Mouse (Mus musculus) hindbrain, embryonic 11.5 days (tissue): ENCODE results near the gene Tax1bp3. TPM values are rescaled to one million over a fixed set of nuclear protein-coding genes. Genes with fewer than 3 reads are reported as not detected.

Experiments
- ATAC-seq: fragments of 200-750 bp; cut with Nextera tagmentation; 2 replicates; pipeline ENCODE4 v1.8.0; 2017; ENCODE audit warnings: mild to moderate bottlenecking, moderate TSS enrichment, moderate library complexity; ENCODE audit not compliant: low FRiP score
- DNase-seq: peaks from one replicate; pipeline ENCODE4 v3.0.0-alpha.2; 2015; ENCODE audit warnings: low spot score
- H3K27ac ChIP-seq: fragments of 300-500 bp; sonication (generic); 2 replicates; pipeline ENCODE4 v1.5.1; 2014; ENCODE audit warnings: mild to moderate bottlenecking, low read depth, low read length
- H3K27me3 ChIP-seq: fragments of 300-500 bp; sonication (generic); 2 replicates; pipeline ENCODE4 v1.6.1; 2014; ENCODE audit warnings: mild to moderate bottlenecking, low read length, moderate library complexity, mixed read lengths; ENCODE audit not compliant: control insufficient read depth, insufficient read depth
- H3K36me3 ChIP-seq: fragments of 300-500 bp; sonication (generic); 2 replicates; pipeline ENCODE4 v1.6.1; 2014; ENCODE audit warnings: mild to moderate bottlenecking, low read length, moderate library complexity, mixed read lengths; ENCODE audit not compliant: control insufficient read depth, insufficient read depth
- H3K4me1 ChIP-seq: fragments of 300-500 bp; sonication (generic); replicated peaks from 2 replicates; pipeline ENCODE4 v1.6.1; 2014; ENCODE audit warnings: low read length, mixed read lengths; ENCODE audit not compliant: control insufficient read depth, insufficient read depth
- H3K4me2 ChIP-seq: fragments of 300-500 bp; sonication (generic); replicated peaks from 2 replicates; pipeline ENCODE4 v1.6.1; 2014; ENCODE audit warnings: mild to moderate bottlenecking, low read depth, low read length
- H3K4me3 ChIP-seq: fragments of 300-500 bp; sonication (generic); 2 replicates; pipeline ENCODE4 v1.5.1; 2014; ENCODE audit warnings: low read depth, low read length
- H3K9ac ChIP-seq: fragments of 300-500 bp; sonication (generic); 2 replicates; pipeline ENCODE4 v1.6.1; 2014; ENCODE audit warnings: low read depth, low read length
- H3K9me3 ChIP-seq: fragments of 300-500 bp; sonication (generic); 2 replicates; pipeline ENCODE4 v1.6.1; 2016; ENCODE audit warnings: low read length; ENCODE audit not compliant: control insufficient read depth
- WGBS: fragments of 180-500 bp; shearing (Covaris S2); extraction: QIAGEN DNeasy Blood & Tissue Kit; methylation state at CpG from one replicate; pipeline ENCODE4 v1.1.7; 2014; 5-methylcytosine and 5-hydroxymethylcytosine counted together
- polyA plus RNA-seq: library from polyadenylated mRNA; unstranded; fragments of >200 nt; fragmentation: Nextera tagmentation; extraction: Ambion mirVana; gene quantifications from 2 replicates; pipeline ENCODE4 v1.2.1, GENCODE M21; 2014

The Tax1bp3 gene
- polyA plus RNA-seq, 1 experiment from 2014 or later: 223 TPM

- no peak for DNase-seq
- H3K27me3 ChIP-seq: no peaks in the 10 kb centered on the region
- H3K9ac ChIP-seq: no peak overlapping the region
- H3K4me1 ChIP-seq: no peaks in the 10 kb centered on the region
- H3K27ac ChIP-seq: no peak overlapping the region
- ATAC-seq: no peak
- H3K4me2 ChIP-seq: no peak overlapping the region
- no peaks in the 10 kb centered on the region for H3K36me3 ChIP-seq
- H3K9me3 ChIP-seq: no peaks in the 10 kb centered on the region
- no peak overlapping the region for H3K4me3 ChIP-seq
- WGBS: 81% methylated on average over 5 of the region's 5 CpGs
Observed at GRCm38 (mm10) chr11:73228881-73229280, 52.0 kb downstream of the Tax1bp3 start.

- Histone ChIP-seq H3K9me3 (no peaks in the 10 kb centered on the region), H3K27me3 (no peaks in the 10 kb centered on the region), H3K27ac (no peak overlapping the region), H3K4me1 (no peaks in the 10 kb centered on the region), H3K9ac (no peak overlapping the region), H3K4me3 (no peak overlapping the region), H3K36me3 (no peaks in the 10 kb centered on the region), H3K4me2 (no peak overlapping the region)
- no peak for DNase-seq
- no peak for ATAC-seq
- 88% methylated on average over 5 of the region's 5 CpGs for WGBS
Observed at GRCm38 (mm10) chr11:73230081-73230480, 53.2 kb downstream of the Tax1bp3 start.

- Histone ChIP-seq H3K9ac (no peak overlapping the region), H3K27me3 (no peaks in the 10 kb centered on the region), H3K4me2 (no peak overlapping the region), H3K36me3 (no peaks in the 10 kb centered on the region), H3K4me3 (no peak overlapping the region), H3K9me3 (no peaks in the 10 kb centered on the region), H3K4me1 (no peaks in the 10 kb centered on the region), H3K27ac (no peak overlapping the region)
- WGBS: 69% methylated on average over 2 of the region's 2 CpGs
- DNase-seq (no peak), ATAC-seq (no peak)
Observed at GRCm38 (mm10) chr11:73232513-73232912, 55.6 kb downstream of the Tax1bp3 start.

Other genes starting within 250 kb of the Tax1bp3 start
- gene Atp2a3, start 215.9 kb upstream of the Tax1bp3 start, polyA plus RNA-seq: 0.68 and 1.4 TPM in 2 replicates
- gene P2rx1, start 178.0 kb upstream of the Tax1bp3 start, polyA plus RNA-seq: 1.4 and 2.4 TPM in 2 replicates
- gene Camkk1, start 158.1 kb upstream of the Tax1bp3 start, polyA plus RNA-seq: 3.7 and 4.4 TPM in 2 replicates
- 12.0 and 12.5 TPM in 2 replicates for gene Ncbp3, start 129.3 kb upstream of the Tax1bp3 start, polyA plus RNA-seq
- 0.15 and 0.20 TPM in 2 replicates for gene Itgae, start 86.5 kb upstream of the Tax1bp3 start, polyA plus RNA-seq
- gene Haspin, start 38.8 kb upstream of the Tax1bp3 start, polyA plus RNA-seq: 13.9 and 14.2 TPM in 2 replicates
- gene P2rx5, start 16.7 kb upstream of the Tax1bp3 start, polyA plus RNA-seq: 0.45 TPM in 2 replicates
- 132 and 134 TPM in 2 replicates for gene Emc6, start within 50 bp of the Tax1bp3 start, polyA plus RNA-seq
- gene Ctns, start 22.0 kb downstream of the Tax1bp3 start, polyA plus RNA-seq: 19.1 and 25.2 TPM in 2 replicates
- gene Shpk, start 22.4 kb downstream of the Tax1bp3 start, polyA plus RNA-seq: 0.99 and 1.2 TPM in 2 replicates
- 0.13 TPM in 1 of 2 replicates, not detected in the other for gene Trpv1, start 57.2 kb downstream of the Tax1bp3 start, polyA plus RNA-seq
- 0.03 TPM in 1 of 2 replicates, not detected in the other for gene Trpv3, start 90.3 kb downstream of the Tax1bp3 start, polyA plus RNA-seq
- 0.56 and 0.97 TPM in 2 replicates for gene Aspa, start 152.5 kb downstream of the Tax1bp3 start, polyA plus RNA-seq
- not detected in 2 replicates for gene Gm49340, start 152.7 kb downstream of the Tax1bp3 start, polyA plus RNA-seq
- gene Spata22, start 152.7 kb downstream of the Tax1bp3 start, polyA plus RNA-seq: not detected in 2 replicates
- not detected in 2 replicates for gene Olfr20, start 173.7 kb downstream of the Tax1bp3 start, polyA plus RNA-seq
- gene Olfr376, start 194.2 kb downstream of the Tax1bp3 start, polyA plus RNA-seq: not detected in 2 replicates
- not detected in 2 replicates for gene Olfr1, start 222.5 kb downstream of the Tax1bp3 start, polyA plus RNA-seq